Mouse (Mus musculus) right cerebral cortex, postnatal 4 days (tissue): ENCODE results near the gene Qrich2.
"Not testable (repeated sequence)": the region's sequence is repeated elsewhere in the genome, so short reads cannot be mapped to it uniquely, and the experiment has no call there.

Experiments used
- DNase-seq: peaks from one replicate; pipeline ENCODE4 v3.0.0-alpha.2; 2022

The Qrich2 gene

GRCm38 (mm10) chr11:116428872-116429859, 36.9 kb downstream of the Qrich2 start:
- DNase-seq, result no peak

GRCm38 (mm10) chr11:116426852-116427575, 39.0 kb downstream of the Qrich2 start:
- no peak for DNase-seq

- not testable (repeated sequence) for DNase-seq
These were observed 39.7 kb downstream of the Qrich2 start for GRCm38 (mm10) chr11:116426328-116426727.

GRCm38 (mm10) chr11:116424621-116425407, 41.2 kb downstream of the Qrich2 start:
- no peak for DNase-seq

- DNase-seq, result no peak
These were observed 42.0 kb downstream of the Qrich2 start for GRCm38 (mm10) chr11:116423782-116424620.

GRCm38 (mm10) chr11:116423214-116423613, 42.8 kb downstream of the Qrich2 start:
- DNase-seq, result no peak

GRCm38 (mm10) chr11:116422562-116422961, 43.5 kb downstream of the Qrich2 start:
- DNase-seq, result no peak

- DNase-seq, result no peak
These were observed 44.9 kb downstream of the Qrich2 start for GRCm38 (mm10) chr11:116421102-116421501.

- DNase-seq, result no peak
These were observed 47.1 kb downstream of the Qrich2 start for GRCm38 (mm10) chr11:116418841-116419462.

- no peak for DNase-seq
These were observed 47.7 kb downstream of the Qrich2 start for GRCm38 (mm10) chr11:116418194-116418840.

- no peak for DNase-seq
These were observed 49.0 kb downstream of the Qrich2 start for GRCm38 (mm10) chr11:116417054-116417453.

GRCm38 (mm10) chr11:116416196-116416943, 49.7 kb downstream of the Qrich2 start:
- DNase-seq, result no peak

GRCm38 (mm10) chr11:116413631-116414022, 52.4 kb downstream of the Qrich2 start:
- DNase-seq, result peak; percentile 26

- DNase-seq, result peak; percentile 90
These were observed 53.0 kb downstream of the Qrich2 start, which contains the start of gene Rnf157 for GRCm38 (mm10) chr11:116412904-116413630. Gene Rnf157 (minus strand): TSS chr11:116413032.

- DNase-seq, result peak; percentile 39
These were observed 53.8 kb downstream of the Qrich2 start for GRCm38 (mm10) chr11:116412028-116412827.

GRCm38 (mm10) chr11:116411582-116411981, 54.5 kb downstream of the Qrich2 start:
- no peak for DNase-seq

GRCm38 (mm10) chr11:116410415-116410814, 55.6 kb downstream of the Qrich2 start:
- DNase-seq, result not testable (repeated sequence)

- no peak for DNase-seq
These were observed 57.0 kb downstream of the Qrich2 start for GRCm38 (mm10) chr11:116409008-116409407.
